Mouse (Mus musculus): ENCODE results near the gene Rbm20. TPM values are rescaled to one million over a fixed set of nuclear protein-coding genes. Genes with fewer than 3 reads are reported as not detected.

Gene Rbm20
- polyA plus RNA-seq, 1 experiment from 2014 or later, result 0.88 TPM

DNA sequence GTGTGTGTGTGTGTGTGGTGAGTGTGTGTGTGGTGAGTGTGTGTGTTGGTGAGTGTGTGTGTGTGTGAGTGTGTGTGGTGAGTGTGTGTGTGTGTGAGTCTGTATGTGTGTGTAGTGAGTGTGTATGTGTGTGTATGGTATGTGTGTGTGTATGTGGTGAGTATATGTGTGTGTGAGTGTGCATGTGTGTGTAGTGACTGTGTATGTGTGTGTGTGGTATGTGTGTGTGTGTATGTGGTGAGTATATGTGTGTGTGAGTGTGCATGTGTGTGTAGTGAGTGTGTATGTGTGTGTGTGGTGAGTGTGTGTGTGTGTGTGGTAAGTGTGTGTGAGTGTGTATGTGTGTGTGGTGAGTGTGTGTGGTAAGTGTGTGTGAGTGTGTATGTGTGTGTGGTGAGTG is 190.1 kb downstream of the Rbm20 start:
- ATAC-seq, result no peak
- Histone ChIP-seq H3K4me2 (ENCODE audit: low read length) (no peak overlapping the region), H3K27ac (ENCODE audit: low read depth, low read length) (no peak overlapping the region), H3K4me1 (ENCODE audit: control insufficient read depth, insufficient read depth, low read depth, low read length) (no peaks in the 10 kb centered on the region), H3K27me3 (replicated peaks; ENCODE audit: control insufficient read depth, insufficient read depth, low read length) (no peaks in the 10 kb centered on the region), H3K36me3 (ENCODE audit: control insufficient read depth, insufficient read depth, low read length) (no peaks in the 10 kb centered on the region), H3K9me3 (ENCODE audit: control insufficient read depth, low read length) (no peaks in the 10 kb centered on the region), H3K4me3 (ENCODE audit: low read length) (no peak overlapping the region), H3K9ac (ENCODE audit: low read depth, low read length) (no peak overlapping the region)

DNA sequence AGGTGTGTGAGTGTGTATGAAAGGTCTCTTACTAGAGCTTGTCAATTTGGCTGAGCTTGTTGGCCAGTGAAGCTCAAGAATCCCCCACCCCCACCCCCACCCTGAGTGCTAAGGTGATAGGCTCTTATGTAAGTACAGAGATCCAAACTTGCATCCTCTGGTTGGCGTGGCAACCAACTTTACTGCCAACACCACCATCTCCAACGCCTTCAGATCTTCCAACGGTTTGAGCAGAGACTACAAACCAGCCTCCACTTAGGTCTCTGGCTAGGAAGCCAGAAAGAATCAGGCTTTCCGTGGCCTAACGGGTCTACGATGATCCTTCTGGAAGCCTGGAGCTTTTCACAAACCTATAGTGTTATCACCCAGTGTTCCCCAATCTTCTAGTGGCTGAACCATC is 191.0 kb downstream of the Rbm20 start:
- no peaks in the 10 kb centered on the region for H3K9me3 ChIP-seq (ENCODE audit: control insufficient read depth, low read length)
- no peak overlapping the region for H3K4me3 ChIP-seq (ENCODE audit: low read length)
- WGBS, result 96% methylated on average over 6 of the region's 6 CpGs
- no peaks in the 10 kb centered on the region for H3K4me1 ChIP-seq (ENCODE audit: control insufficient read depth, insufficient read depth, low read depth, low read length)
- no peaks in the 10 kb centered on the region for H3K27me3 ChIP-seq (replicated peaks; ENCODE audit: control insufficient read depth, insufficient read depth, low read length)
- no peaks in the 10 kb centered on the region for H3K36me3 ChIP-seq (ENCODE audit: control insufficient read depth, insufficient read depth, low read length)
- no peak overlapping the region for H3K4me2 ChIP-seq (ENCODE audit: low read length)
- no peak overlapping the region for H3K27ac ChIP-seq (ENCODE audit: low read depth, low read length)
- no peak for ATAC-seq
- H3K9ac ChIP-seq (ENCODE audit: low read depth, low read length), result no peak overlapping the region

DNA sequence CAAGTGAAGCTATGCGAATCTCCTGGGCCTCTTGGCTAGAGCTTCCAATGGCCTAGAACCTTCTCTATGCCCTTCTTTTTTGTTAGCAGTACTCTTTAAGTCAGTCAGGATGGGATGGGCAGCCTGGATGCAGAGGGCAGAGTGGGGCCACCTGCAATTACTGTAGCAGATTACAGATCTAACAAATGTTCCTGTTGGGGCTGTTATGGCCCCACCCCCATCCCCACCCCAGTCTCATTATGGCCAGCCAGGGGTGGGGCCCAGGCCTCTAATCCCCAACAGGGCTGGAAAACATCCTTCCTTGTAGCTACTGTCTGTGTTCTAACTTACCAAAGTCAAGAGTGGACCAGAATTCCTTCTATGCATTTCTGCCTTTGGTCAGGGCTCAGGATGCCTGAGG is 191.7 kb downstream of the Rbm20 start:
- H3K4me1 ChIP-seq (ENCODE audit: control insufficient read depth, insufficient read depth, low read depth, low read length), result no peaks in the 10 kb centered on the region
- no peaks in the 10 kb centered on the region for H3K36me3 ChIP-seq (ENCODE audit: control insufficient read depth, insufficient read depth, low read length)
- WGBS, result 89% methylated on average over 1 of the region's 1 CpGs
- H3K27ac ChIP-seq (ENCODE audit: low read depth, low read length), result no peak overlapping the region
- no peaks in the 10 kb centered on the region for H3K27me3 ChIP-seq (replicated peaks; ENCODE audit: control insufficient read depth, insufficient read depth, low read length)
- H3K4me2 ChIP-seq (ENCODE audit: low read length), result no peak overlapping the region
- no peak overlapping the region for H3K4me3 ChIP-seq (ENCODE audit: low read length)
- H3K9me3 ChIP-seq (ENCODE audit: control insufficient read depth, low read length), result no peaks in the 10 kb centered on the region
- no peak for ATAC-seq
- no peak overlapping the region for H3K9ac ChIP-seq (ENCODE audit: low read depth, low read length)

DNA sequence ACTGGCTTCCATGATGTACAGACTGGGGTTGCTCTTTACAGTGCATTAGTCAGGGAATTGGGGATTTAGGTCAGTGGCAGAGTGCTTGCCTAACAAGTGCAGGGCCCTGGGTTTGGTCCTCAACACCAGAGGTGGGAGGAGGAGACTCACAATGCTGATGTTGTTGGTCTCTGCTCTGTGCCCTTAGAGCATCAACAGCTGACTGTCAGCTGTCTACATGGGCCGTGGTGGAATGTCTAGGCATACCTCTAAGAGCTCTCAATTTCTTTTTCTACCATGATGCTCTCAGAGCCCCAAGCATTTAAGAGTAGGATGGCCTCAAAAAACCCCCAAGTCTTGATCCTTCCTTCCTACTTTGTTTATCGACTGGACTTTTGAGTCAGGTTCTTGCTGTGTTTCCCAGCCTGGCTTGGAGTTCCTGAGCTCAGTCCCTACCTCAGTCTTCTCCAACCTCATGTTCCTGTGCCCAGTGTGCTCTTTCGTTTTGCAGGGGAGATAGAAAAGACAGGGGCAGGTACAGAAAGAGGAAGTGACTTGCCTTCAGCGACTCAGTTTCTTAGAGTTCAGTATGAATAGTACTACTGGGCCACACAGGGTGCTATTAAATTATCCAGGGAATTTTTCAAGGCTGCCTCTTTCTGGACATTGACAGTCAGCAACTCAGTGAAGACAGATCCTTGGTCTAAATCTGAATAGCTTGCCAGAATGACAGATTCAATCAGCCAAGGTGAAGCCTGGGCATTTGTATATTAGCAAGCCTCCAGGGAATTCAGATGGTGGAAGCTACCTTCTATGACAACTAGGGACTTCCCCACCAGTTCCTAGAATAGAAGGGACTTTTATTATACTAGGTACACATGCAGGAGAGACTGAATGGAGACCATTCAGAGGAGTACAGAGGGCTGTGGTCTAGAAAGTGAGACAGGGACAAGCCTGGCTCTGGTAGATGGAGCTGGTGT is 192.6 kb downstream of the Rbm20 start:
- Histone ChIP-seq H3K27me3 (replicated peaks; ENCODE audit: control insufficient read depth, insufficient read depth, low read length) (no peaks in the 10 kb centered on the region), H3K9me3 (ENCODE audit: control insufficient read depth, low read length) (no peaks in the 10 kb centered on the region), H3K27ac (ENCODE audit: low read depth, low read length) (no peak overlapping the region), H3K4me3 (ENCODE audit: low read length) (no peak overlapping the region), H3K9ac (ENCODE audit: low read depth, low read length) (no peak overlapping the region), H3K4me2 (ENCODE audit: low read length) (no peak overlapping the region), H3K36me3 (ENCODE audit: control insufficient read depth, insufficient read depth, low read length) (no peaks in the 10 kb centered on the region), H3K4me1 (ENCODE audit: control insufficient read depth, insufficient read depth, low read depth, low read length) (no peaks in the 10 kb centered on the region)
- no peak for ATAC-seq
- WGBS, result 77% methylated on average over 4 of the region's 4 CpGs

DNA sequence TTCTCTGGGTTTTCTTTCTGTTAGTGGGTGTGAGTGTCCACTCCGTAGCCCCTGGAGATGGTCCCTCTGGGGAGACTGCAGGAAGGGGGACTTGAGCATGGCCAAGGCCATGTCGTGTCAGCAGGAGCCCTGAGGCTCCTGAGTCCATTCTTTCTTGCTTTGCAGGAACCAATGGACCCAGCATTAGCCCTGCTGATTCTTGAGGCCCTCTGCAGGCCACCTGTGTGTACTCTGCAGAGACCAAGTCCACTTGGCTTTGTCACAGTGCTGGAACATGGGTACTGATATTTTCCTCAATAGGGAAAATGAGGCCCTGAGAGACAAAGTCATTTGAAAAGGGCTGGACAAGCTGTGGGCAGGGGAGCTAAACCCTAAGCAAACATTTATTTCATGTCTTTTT is 193.5 kb downstream of the Rbm20 start:
- no peak overlapping the region for H3K9ac ChIP-seq (ENCODE audit: low read depth, low read length)
- H3K4me1 ChIP-seq (ENCODE audit: control insufficient read depth, insufficient read depth, low read depth, low read length), result no peaks in the 10 kb centered on the region
- no peaks in the 10 kb centered on the region for H3K9me3 ChIP-seq (ENCODE audit: control insufficient read depth, low read length)
- no peaks in the 10 kb centered on the region for H3K36me3 ChIP-seq (ENCODE audit: control insufficient read depth, insufficient read depth, low read length)
- H3K4me3 ChIP-seq (ENCODE audit: low read length), result no peak overlapping the region
- no peak overlapping the region for H3K4me2 ChIP-seq (ENCODE audit: low read length)
- 60% methylated on average over 2 of the region's 2 CpGs for WGBS
- no peaks in the 10 kb centered on the region for H3K27me3 ChIP-seq (replicated peaks; ENCODE audit: control insufficient read depth, insufficient read depth, low read length)
- no peak overlapping the region for H3K27ac ChIP-seq (ENCODE audit: low read depth, low read length)
- no peak for ATAC-seq

DNA sequence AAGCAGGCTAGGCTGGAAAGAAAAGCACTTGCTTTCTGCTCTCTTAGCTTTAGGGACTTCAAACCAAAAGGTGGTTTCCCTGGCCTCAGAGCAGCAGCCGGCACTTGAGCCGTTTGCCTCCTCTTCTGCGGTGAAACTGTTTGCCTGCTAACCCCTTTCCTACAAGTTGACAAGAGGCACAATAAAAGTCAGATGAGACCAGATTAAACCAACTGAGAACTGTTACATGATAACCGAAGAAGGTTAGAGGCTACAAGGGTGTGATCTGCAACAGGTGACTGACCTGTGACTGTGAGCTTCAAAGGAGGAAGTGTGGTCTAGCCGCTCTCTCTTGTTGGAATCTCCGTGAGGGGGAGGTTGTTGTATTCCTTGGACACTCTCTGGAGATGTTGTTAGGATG is 194.4 kb downstream of the Rbm20 start:
- H3K27ac ChIP-seq (ENCODE audit: low read depth, low read length), result no peak overlapping the region
- no peaks in the 10 kb centered on the region for H3K4me1 ChIP-seq (ENCODE audit: control insufficient read depth, insufficient read depth, low read depth, low read length)
- no peak overlapping the region for H3K4me2 ChIP-seq (ENCODE audit: low read length)
- H3K9ac ChIP-seq (ENCODE audit: low read depth, low read length), result no peak overlapping the region
- ATAC-seq, result no peak
- no peaks in the 10 kb centered on the region for H3K9me3 ChIP-seq (ENCODE audit: control insufficient read depth, low read length)
- H3K4me3 ChIP-seq (ENCODE audit: low read length), result no peak overlapping the region
- WGBS, result 91% methylated on average over 6 of the region's 6 CpGs
- H3K27me3 ChIP-seq (replicated peaks; ENCODE audit: control insufficient read depth, insufficient read depth, low read length), result no peaks in the 10 kb centered on the region
- H3K36me3 ChIP-seq (ENCODE audit: control insufficient read depth, insufficient read depth, low read length), result no peaks in the 10 kb centered on the region

DNA sequence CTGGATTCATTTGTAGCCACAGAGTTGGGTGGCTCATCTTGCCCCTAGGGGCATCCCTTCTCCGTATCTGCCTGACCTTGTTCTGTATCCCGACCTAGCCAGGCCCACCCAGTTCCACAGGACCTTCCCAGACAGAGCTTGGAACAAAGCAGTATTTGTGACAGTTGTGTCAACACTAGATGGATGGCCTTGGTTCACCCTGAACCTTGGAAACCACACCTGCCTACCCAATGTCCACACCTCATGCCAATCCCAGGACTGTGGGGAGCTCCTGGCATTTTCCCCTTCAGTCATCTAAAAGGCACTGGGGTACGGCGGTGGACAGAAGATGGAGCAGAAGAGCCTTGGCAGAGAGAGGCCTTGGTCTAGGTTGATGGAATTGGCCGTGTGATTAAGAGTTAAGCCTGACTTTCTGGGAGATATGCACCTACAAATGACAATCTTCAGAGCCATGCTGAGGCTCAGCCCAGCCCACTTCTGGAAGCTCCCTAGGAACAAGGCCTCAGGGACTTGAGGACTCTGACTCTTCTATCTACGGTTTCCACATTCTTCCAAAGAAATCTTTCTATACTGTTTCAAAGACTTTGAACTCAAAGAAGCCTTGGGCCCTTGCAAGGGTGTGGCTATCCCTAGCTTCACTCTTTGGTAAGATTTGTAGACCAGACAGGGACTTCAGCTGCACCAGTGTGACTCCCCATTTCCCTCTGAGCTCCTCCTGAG is 196.0 kb downstream of the Rbm20 start:
- ATAC-seq, result no peak
- Histone ChIP-seq H3K4me2 (ENCODE audit: low read length) (no peak overlapping the region), H3K4me1 (ENCODE audit: control insufficient read depth, insufficient read depth, low read depth, low read length) (no peaks in the 10 kb centered on the region), H3K4me3 (ENCODE audit: low read length) (no peak overlapping the region), H3K27ac (ENCODE audit: low read depth, low read length) (no peak overlapping the region), H3K36me3 (ENCODE audit: control insufficient read depth, insufficient read depth, low read length) (no peaks in the 10 kb centered on the region), H3K9ac (ENCODE audit: low read depth, low read length) (no peak overlapping the region), H3K27me3 (replicated peaks; ENCODE audit: control insufficient read depth, insufficient read depth, low read length) (no peaks in the 10 kb centered on the region), H3K9me3 (ENCODE audit: control insufficient read depth, low read length) (no peaks in the 10 kb centered on the region)
- 89% methylated on average over 6 of the region's 6 CpGs for WGBS

DNA sequence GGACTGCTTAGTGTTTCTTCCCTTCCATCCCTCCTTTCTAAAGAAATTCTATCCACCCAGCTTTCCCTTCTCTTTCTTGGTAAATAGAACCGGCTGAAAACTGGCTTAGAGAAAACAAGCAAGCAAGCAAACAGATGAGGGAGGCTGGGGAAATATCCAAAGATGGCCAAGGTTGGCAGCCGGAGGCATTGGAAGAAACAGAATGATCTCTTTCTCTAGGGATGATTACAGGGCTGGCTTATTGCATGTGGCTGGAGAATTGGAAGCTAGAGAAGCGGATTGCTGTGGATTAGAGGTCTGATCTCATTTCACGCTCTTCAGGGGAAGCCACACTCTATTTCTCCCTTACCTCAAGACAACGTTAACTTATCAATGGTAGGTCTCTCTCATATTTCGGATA is 198.1 kb downstream of the Rbm20 start:
- ATAC-seq, result no peak
- no peak overlapping the region for H3K27ac ChIP-seq (ENCODE audit: low read depth, low read length)

DNA sequence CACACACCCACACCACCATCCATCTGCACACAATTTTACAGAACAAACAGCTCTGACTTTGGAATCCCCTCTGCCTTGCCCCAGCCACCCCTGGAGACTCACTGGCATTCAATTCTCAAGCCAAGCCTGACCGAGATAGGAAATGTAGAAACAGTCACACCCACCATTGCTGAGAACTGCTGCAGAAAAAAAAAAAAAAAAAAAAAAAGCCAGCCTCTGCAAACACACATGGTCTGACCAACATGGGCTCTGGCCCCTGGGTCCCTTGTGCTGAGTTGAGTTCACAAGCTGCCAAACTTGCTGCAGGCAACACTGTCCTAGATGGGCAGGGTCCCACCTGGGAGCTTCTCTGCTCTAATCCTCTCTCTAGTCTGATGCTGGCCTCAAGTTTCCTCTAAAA is 200.7 kb downstream of the Rbm20 start:
- WGBS, result 77% methylated on average over 1 of the region's 1 CpGs
- Histone ChIP-seq H3K36me3 (ENCODE audit: control insufficient read depth, insufficient read depth, low read length) (no peaks in the 10 kb centered on the region), H3K9ac (ENCODE audit: low read depth, low read length) (no peak overlapping the region), H3K9me3 (ENCODE audit: control insufficient read depth, low read length) (no peaks in the 10 kb centered on the region), H3K27me3 (replicated peaks; ENCODE audit: control insufficient read depth, insufficient read depth, low read length) (no peaks in the 10 kb centered on the region), H3K4me3 (ENCODE audit: low read length) (no peak overlapping the region), H3K27ac (ENCODE audit: low read depth, low read length) (no peak overlapping the region), H3K4me2 (ENCODE audit: low read length) (no peak overlapping the region), H3K4me1 (ENCODE audit: control insufficient read depth, insufficient read depth, low read depth, low read length) (no peaks in the 10 kb centered on the region)
- ATAC-seq, result no peak

More for the DNA sequence above, 198.1 kb downstream of the Rbm20 start:
- H3K9me3 ChIP-seq (ENCODE audit: control insufficient read depth, low read length), result no peaks in the 10 kb centered on the region
- WGBS, result 68% methylated on average over 6 of the region's 6 CpGs
- H3K4me1 ChIP-seq (ENCODE audit: control insufficient read depth, insufficient read depth, low read depth, low read length), result no peaks in the 10 kb centered on the region
- H3K4me2 ChIP-seq (ENCODE audit: low read length), result no peak overlapping the region
- no peaks in the 10 kb centered on the region for H3K27me3 ChIP-seq (replicated peaks; ENCODE audit: control insufficient read depth, insufficient read depth, low read length)
- no peak overlapping the region for H3K4me3 ChIP-seq (ENCODE audit: low read length)
- H3K9ac ChIP-seq (ENCODE audit: low read depth, low read length), result no peak overlapping the region
- H3K36me3 ChIP-seq (ENCODE audit: control insufficient read depth, insufficient read depth, low read length), result no peaks in the 10 kb centered on the region
